Mouse (Mus musculus): ENCODE data around the gene Cacna2d4. TPM values are rescaled to one million over a fixed set of nuclear protein-coding genes. Genes with fewer than 3 reads are reported as not detected.
"Not testable (repeated sequence)": the region's sequence is repeated elsewhere in the genome, so short reads cannot be mapped to it uniquely, and the experiment has no call there.

Gene Cacna2d4
- polyA plus RNA-seq, 1 experiment from 2014 or later: not detected

- no peak overlapping the region for H3K27ac ChIP-seq (replicated peaks)
- no peak for DNase-seq (ENCODE audit: low spot score)
- H3K27me3 ChIP-seq (replicated peaks; ENCODE audit: low read depth, poor library complexity, severe bottlenecking): no peaks in the 10 kb centered on the region
- no peak overlapping the region for H3K4me3 ChIP-seq
- 91% methylated on average over 7 of the region's 7 CpGs for WGBS
- peaks cover 31% of the 10 kb centered on the region for H3K36me3 ChIP-seq (replicated peaks)
- peaks cover 2% of the 10 kb centered on the region for H3K4me1 ChIP-seq
- H3K9me3 ChIP-seq: no peaks in the 10 kb centered on the region
These were observed 32.0 kb upstream of the Cacna2d4 start for GRCm38 (mm10) chr6:119204286-119204685.

GRCm38 (mm10) chr6:119204915-119205314 is 31.4 kb upstream of the Cacna2d4 start:
- no peak for DNase-seq (ENCODE audit: low spot score)
- Histone ChIP-seq H3K4me1 (no peaks in the 10 kb centered on the region), H3K36me3 (replicated peaks) (peaks cover 31% of the 10 kb centered on the region), H3K27me3 (replicated peaks; ENCODE audit: low read depth, poor library complexity, severe bottlenecking) (no peaks in the 10 kb centered on the region), H3K4me3 (no peak overlapping the region), H3K27ac (replicated peaks) (no peak overlapping the region), H3K9me3 (no peaks in the 10 kb centered on the region)
- WGBS: 76% methylated on average over 3 of the region's 3 CpGs

GRCm38 (mm10) chr6:119206006-119206405 is 30.3 kb upstream of the Cacna2d4 start:
- 88% methylated on average over 7 of the region's 7 CpGs for WGBS
- H3K27ac ChIP-seq (replicated peaks); H3K27me3 ChIP-seq (replicated peaks; ENCODE audit: low read depth, poor library complexity, severe bottlenecking); H3K4me3 ChIP-seq; H3K9me3 ChIP-seq; H3K4me1 ChIP-seq; DNase-seq (ENCODE audit: low spot score): not testable (repeated sequence)
- H3K36me3 ChIP-seq (replicated peaks): peaks cover 27% of the 10 kb centered on the region

- Histone ChIP-seq H3K27me3 (replicated peaks; ENCODE audit: low read depth, poor library complexity, severe bottlenecking) (no peaks in the 10 kb centered on the region), H3K4me1 (no peaks in the 10 kb centered on the region), H3K9me3 (no peaks in the 10 kb centered on the region), H3K36me3 (replicated peaks) (peaks cover 42% of the 10 kb centered on the region), H3K4me3 (no peak overlapping the region), H3K27ac (replicated peaks) (no peak overlapping the region)
- no peak for DNase-seq (ENCODE audit: low spot score)
- 85% methylated on average over 5 of the region's 5 CpGs for WGBS
These were observed 23.0 kb upstream of the Cacna2d4 start for GRCm38 (mm10) chr6:119213375-119213774.

- Histone ChIP-seq H3K9me3 (no peaks in the 10 kb centered on the region), H3K4me1 (no peaks in the 10 kb centered on the region), H3K27ac (replicated peaks) (no peak overlapping the region), H3K36me3 (replicated peaks) (peaks cover 42% of the 10 kb centered on the region), H3K27me3 (replicated peaks; ENCODE audit: low read depth, poor library complexity, severe bottlenecking) (no peaks in the 10 kb centered on the region), H3K4me3 (no peak overlapping the region)
- 90% methylated on average over 6 of the region's 6 CpGs for WGBS
- no peak for DNase-seq (ENCODE audit: low spot score)
These were observed 22.1 kb upstream of the Cacna2d4 start for GRCm38 (mm10) chr6:119214190-119214589.

GRCm38 (mm10) chr6:119215040-119215613 is 21.2 kb upstream of the Cacna2d4 start:
- H3K36me3 ChIP-seq (replicated peaks): peaks cover 47% of the 10 kb centered on the region
- 91% methylated on average over 10 of the region's 10 CpGs for WGBS

GRCm38 (mm10) chr6:119217661-119218060 is 18.7 kb upstream of the Cacna2d4 start:
- Histone ChIP-seq H3K4me1 (no peaks in the 10 kb centered on the region), H3K4me3 (no peak overlapping the region), H3K9me3 (no peaks in the 10 kb centered on the region), H3K27me3 (replicated peaks; ENCODE audit: low read depth, poor library complexity, severe bottlenecking) (no peaks in the 10 kb centered on the region), H3K27ac (replicated peaks) (no peak overlapping the region), H3K36me3 (replicated peaks) (peaks cover 55% of the 10 kb centered on the region)
- WGBS: 70% methylated on average over 4 of the region's 4 CpGs
- no peak for DNase-seq (ENCODE audit: low spot score)

More at GRCm38 (mm10) chr6:119215040-119215613, 21.2 kb upstream of the Cacna2d4 start:
- no peak overlapping the region for H3K27ac ChIP-seq (replicated peaks)
- H3K9me3 ChIP-seq: no peaks in the 10 kb centered on the region
- DNase-seq (ENCODE audit: low spot score): no peak
- no peaks in the 10 kb centered on the region for H3K4me1 ChIP-seq
- H3K27me3 ChIP-seq (replicated peaks; ENCODE audit: low read depth, poor library complexity, severe bottlenecking): no peaks in the 10 kb centered on the region
- H3K4me3 ChIP-seq: no peak overlapping the region

GRCm38 (mm10) chr6:119218591-119218990 is 17.7 kb upstream of the Cacna2d4 start:
- peaks cover 46% of the 10 kb centered on the region for H3K36me3 ChIP-seq (replicated peaks)
- 86% methylated on average over 5 of the region's 5 CpGs for WGBS

GRCm38 (mm10) chr6:119219237-119219870 is 17.0 kb upstream of the Cacna2d4 start:
- Histone ChIP-seq H3K27ac (replicated peaks) (no peak overlapping the region), H3K4me3 (no peak overlapping the region), H3K36me3 (replicated peaks) (peaks cover 41% of the 10 kb centered on the region), H3K4me1 (no peaks in the 10 kb centered on the region), H3K9me3 (no peaks in the 10 kb centered on the region), H3K27me3 (replicated peaks; ENCODE audit: low read depth, poor library complexity, severe bottlenecking) (no peaks in the 10 kb centered on the region)
- 73% methylated on average over 15 of the region's 15 CpGs for WGBS
- DNase-seq (ENCODE audit: low spot score): no peak

More at GRCm38 (mm10) chr6:119218591-119218990, 17.7 kb upstream of the Cacna2d4 start:
- DNase-seq (ENCODE audit: low spot score): no peak
- Histone ChIP-seq H3K9me3 (no peaks in the 10 kb centered on the region), H3K27me3 (replicated peaks; ENCODE audit: low read depth, poor library complexity, severe bottlenecking) (no peaks in the 10 kb centered on the region), H3K27ac (replicated peaks) (no peak overlapping the region), H3K4me1 (no peaks in the 10 kb centered on the region), H3K4me3 (no peak overlapping the region)

- Histone ChIP-seq H3K27ac (replicated peaks) (no peak overlapping the region), H3K9me3 (no peaks in the 10 kb centered on the region), H3K27me3 (replicated peaks; ENCODE audit: low read depth, poor library complexity, severe bottlenecking) (no peaks in the 10 kb centered on the region), H3K4me1 (no peaks in the 10 kb centered on the region), H3K4me3 (no peak overlapping the region), H3K36me3 (replicated peaks) (peaks cover 31% of the 10 kb centered on the region)
- WGBS: 56% methylated on average over 10 of the region's 10 CpGs
- DNase-seq (ENCODE audit: low spot score): peak; percentile 57
These were observed 16.0 kb upstream of the Cacna2d4 start for GRCm38 (mm10) chr6:119220297-119220696.

- Histone ChIP-seq H3K4me1 (no peaks in the 10 kb centered on the region), H3K9me3 (no peaks in the 10 kb centered on the region), H3K4me3 (no peak overlapping the region), H3K27ac (replicated peaks) (no peak overlapping the region), H3K36me3 (replicated peaks) (peaks cover 11% of the 10 kb centered on the region; the same call in 1 of the 2 replicates), H3K27me3 (replicated peaks; ENCODE audit: low read depth, poor library complexity, severe bottlenecking) (no peaks in the 10 kb centered on the region)
- WGBS: 84% methylated on average over 13 of the region's 13 CpGs
- no peak for DNase-seq (ENCODE audit: low spot score)
These were observed 11.7 kb upstream of the Cacna2d4 start for GRCm38 (mm10) chr6:119224451-119225195.

GRCm38 (mm10) chr6:119225226-119225625 is 11.1 kb upstream of the Cacna2d4 start:
- H3K27me3 ChIP-seq (replicated peaks; ENCODE audit: low read depth, poor library complexity, severe bottlenecking): no peaks in the 10 kb centered on the region
- peaks cover 10% of the 10 kb centered on the region; the same call in 1 of the 2 replicates for H3K36me3 ChIP-seq (replicated peaks)
- no peaks in the 10 kb centered on the region for H3K4me1 ChIP-seq
- WGBS: 87% methylated on average over 12 of the region's 12 CpGs
- H3K4me3 ChIP-seq: no peak overlapping the region
- H3K9me3 ChIP-seq: no peaks in the 10 kb centered on the region
- no peak overlapping the region for H3K27ac ChIP-seq (replicated peaks)
- no peak for DNase-seq (ENCODE audit: low spot score)

- 93% methylated on average over 6 of the region's 6 CpGs for WGBS
- peaks cover 10% of the 10 kb centered on the region; the same call in 1 of the 2 replicates for H3K36me3 ChIP-seq (replicated peaks)
- no peaks in the 10 kb centered on the region for H3K27me3 ChIP-seq (replicated peaks; ENCODE audit: low read depth, poor library complexity, severe bottlenecking)
These were observed 10.6 kb upstream of the Cacna2d4 start for GRCm38 (mm10) chr6:119225731-119226130.

More at GRCm38 (mm10) chr6:119225731-119226130, 10.6 kb upstream of the Cacna2d4 start:
- H3K4me1 ChIP-seq: no peaks in the 10 kb centered on the region
- no peaks in the 10 kb centered on the region for H3K9me3 ChIP-seq
- no peak for DNase-seq (ENCODE audit: low spot score)
- H3K4me3 ChIP-seq: no peak overlapping the region
- H3K27ac ChIP-seq (replicated peaks): no peak overlapping the region

All from embryonic facial prominence, embryonic 10.5 days (tissue).